Mouse (Mus musculus) left cerebral cortex, postnatal 10 days (tissue): Measurements from ENCODE around the gene Cdkn1c. TPM values are rescaled to one million over a fixed set of nuclear protein-coding genes. Genes with fewer than 3 reads are reported as not detected.

Experiments
- total RNA-seq, 2 experiments: library from RNA; stranded (reverse); gene quantifications; 2 replicates each; pipeline ENCODE4 v1.2.3; 2021

Cdkn1c gene
- total RNA-seq, 2 experiments from 2014 or later: 14.2 to 15.1 TPM

Other genes starting within 250 kb of the Cdkn1c start
- gene Slc22a18, start 12.7 kb upstream of the Cdkn1c start, total RNA-seq: under 1 TPM; 0.24 to 0.61 TPM
- not detected for gene Phlda2, start 42.1 kb upstream of the Cdkn1c start, total RNA-seq
- gene Nap1l4, start 88.1 kb upstream of the Cdkn1c start, total RNA-seq: 100 to 1,000 TPM; 142 to 147 TPM
- gene Cars, start 139.0 kb upstream of the Cdkn1c start, total RNA-seq: 10 to 100 TPM; 70.0 to 71.0 TPM
- under 1 TPM in 1 of 2 experiments, not detected in 1; 0.18 TPM for gene Tnfrsf26, start 167.7 kb upstream of the Cdkn1c start, total RNA-seq
- gene Tnfrsf22, start 188.6 kb upstream of the Cdkn1c start, total RNA-seq: 1 to 10 TPM; 3.4 to 4.8 TPM
- 1 to 10 TPM in 1 of 2 experiments, under 1 TPM in 1; 0.53 to 1.2 TPM for gene Tnfrsf23, start 224.8 kb upstream of the Cdkn1c start, total RNA-seq